Mouse (Mus musculus): ENCODE results near the gene Asic5. TPM values are rescaled to one million over a fixed set of nuclear protein-coding genes. Genes with fewer than 3 reads are reported as not detected.

Gene Asic5
- polyA plus RNA-seq, 1 experiment = not detected

DNA sequence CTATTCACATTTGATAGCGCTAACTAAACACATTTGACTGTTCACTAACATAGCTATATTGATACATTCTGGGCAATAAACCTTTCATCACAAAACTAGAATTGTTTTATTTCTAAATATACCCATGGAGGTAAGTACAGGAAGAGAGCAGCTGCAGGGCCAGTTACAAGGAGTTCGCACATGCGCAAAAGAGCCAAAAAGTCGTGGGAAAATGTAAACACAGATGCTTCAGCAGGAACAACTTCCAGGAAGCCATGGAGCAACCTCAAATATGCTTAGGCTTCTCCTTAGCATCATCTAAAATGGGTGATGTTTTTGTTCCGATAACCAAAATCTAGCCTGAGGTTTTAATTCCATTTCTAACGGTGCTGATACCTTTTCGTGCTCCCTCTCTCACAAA, 66.6 kb downstream of the Asic5 start:
- H3K4me2 ChIP-seq (ENCODE audit: low read depth) = peak overlapping the region; percentile 50
- H3K79me2 ChIP-seq (ENCODE audit: control insufficient read depth, insufficient read depth) = no peaks in the 10 kb centered on the region
- H3ac ChIP-seq (ENCODE audit: control insufficient read depth, insufficient read length) = no peak overlapping the region
- no peaks in the 10 kb centered on the region for H3K36me3 ChIP-seq (ENCODE audit: control insufficient read depth, insufficient read depth)
- no peak for TF ChIP-seq REST (IDR thresholded peaks at IDR 0.05; ENCODE audit: insufficient read depth, insufficient read length)
- TF ChIP-seq SRF (IDR thresholded peaks at IDR 0.05; ENCODE audit: control insufficient read depth, insufficient read length, low read depth) = no peak
- TF ChIP-seq POLR2A (IDR thresholded peaks at IDR 0.05; ENCODE audit: insufficient read length, low read depth) = no peak
- peaks cover 11% of the 10 kb centered on the region for H3K27me3 ChIP-seq (ENCODE audit: control insufficient read depth, insufficient read depth, insufficient read length)
- H3K4me3 ChIP-seq = no peak overlapping the region

DNA sequence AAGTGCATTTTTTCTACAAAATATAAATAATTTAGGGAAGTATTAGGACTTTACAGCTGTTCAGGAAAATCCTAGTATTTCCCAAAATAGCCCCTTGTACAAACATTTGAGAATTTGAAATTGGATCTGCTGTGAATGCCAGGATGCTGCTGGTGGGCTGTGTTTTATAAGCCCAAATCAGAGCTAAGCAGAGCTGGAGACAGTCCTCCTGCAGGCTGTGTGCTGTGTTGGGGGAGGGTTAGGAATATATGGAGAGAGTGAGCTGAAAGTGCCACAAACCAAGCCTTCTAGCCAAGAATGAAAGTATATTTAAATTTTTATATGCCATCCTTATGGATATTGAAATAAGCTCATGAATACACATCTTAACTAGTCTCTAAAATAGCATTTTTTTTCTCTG, 69.4 kb downstream of the Asic5 start:
- Histone ChIP-seq H3K27me3 (ENCODE audit: control insufficient read depth, insufficient read depth, insufficient read length) (peaks cover 3% of the 10 kb centered on the region), H3K4me3 (no peak overlapping the region), H3K36me3 (ENCODE audit: control insufficient read depth, insufficient read depth) (no peaks in the 10 kb centered on the region), H3ac (ENCODE audit: control insufficient read depth, insufficient read length) (no peak overlapping the region), H3K4me2 (ENCODE audit: low read depth) (no peak overlapping the region), H3K79me2 (ENCODE audit: control insufficient read depth, insufficient read depth) (no peaks in the 10 kb centered on the region)
- no peak for TF ChIP-seq TCF3 (IDR thresholded peaks at IDR 0.05; ENCODE audit: insufficient read length, low read depth)
- TF ChIP-seq CEBPB (IDR thresholded peaks at IDR 0.05; ENCODE audit: insufficient read depth, poor library complexity, severe bottlenecking) = no peak
- TF ChIP-seq POLR2AphosphoS2 (IDR thresholded peaks at IDR 0.05; ENCODE audit: insufficient read length, low read depth) = no peak
- TF ChIP-seq REST (IDR thresholded peaks at IDR 0.05; ENCODE audit: insufficient read depth, insufficient read length) = no peak
- TF ChIP-seq MAX (IDR thresholded peaks at IDR 0.05; ENCODE audit: low read depth) = no peak
- no peak for TF ChIP-seq USF1 (IDR thresholded peaks at IDR 0.05; ENCODE audit: low read depth)
- no peak for TF ChIP-seq TCF12 (IDR thresholded peaks at IDR 0.05; ENCODE audit: insufficient read depth, poor library complexity, severe bottlenecking)

DNA sequence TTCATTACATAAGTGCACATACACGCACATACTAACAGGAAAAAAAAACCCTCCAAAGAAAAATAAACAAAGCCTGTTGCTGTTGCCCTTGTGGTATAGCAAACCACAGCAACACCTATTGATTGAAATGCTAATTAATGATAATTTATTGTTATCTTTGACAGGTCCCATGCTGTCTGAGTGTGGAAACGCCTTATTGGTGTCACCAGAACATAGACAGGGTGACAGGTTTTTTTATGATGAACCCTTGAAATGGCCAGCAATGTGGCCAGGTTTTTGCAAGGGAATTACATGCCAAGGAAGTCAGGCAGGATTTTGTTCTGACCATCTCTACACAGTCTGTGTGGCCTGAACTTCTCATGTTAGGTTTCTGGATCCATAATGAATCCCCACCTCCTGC, 69.9 kb downstream of the Asic5 start:
- Histone ChIP-seq H3K4me2 (ENCODE audit: low read depth) (no peak overlapping the region), H3ac (ENCODE audit: control insufficient read depth, insufficient read length) (no peak overlapping the region), H3K36me3 (ENCODE audit: control insufficient read depth, insufficient read depth) (no peaks in the 10 kb centered on the region), H3K4me3 (no peak overlapping the region), H3K79me2 (ENCODE audit: control insufficient read depth, insufficient read depth) (no peaks in the 10 kb centered on the region), H3K27me3 (ENCODE audit: control insufficient read depth, insufficient read depth, insufficient read length) (no peaks in the 10 kb centered on the region)
- no peak for TF ChIP-seq E2F4 (IDR thresholded peaks at IDR 0.05; ENCODE audit: insufficient read depth)
- no peak for TF ChIP-seq TCF3 (IDR thresholded peaks at IDR 0.05; ENCODE audit: insufficient read length, low read depth)
- TF ChIP-seq CEBPB (IDR thresholded peaks at IDR 0.05; ENCODE audit: insufficient read depth, poor library complexity, severe bottlenecking) = no peak
- no peak for TF ChIP-seq REST (IDR thresholded peaks at IDR 0.05; ENCODE audit: insufficient read depth, insufficient read length)
- no peak for TF ChIP-seq MYOG (IDR thresholded peaks at IDR 0.05; ENCODE audit: control insufficient read depth in 1 of 3, insufficient read depth in 1 of 3, insufficient read length in 2 of 3, low read depth in 2 of 3)
- no peak for TF ChIP-seq POLR2A (IDR thresholded peaks at IDR 0.05; ENCODE audit: insufficient read length, low read depth)
- no peak for TF ChIP-seq MYOD1 (IDR thresholded peaks at IDR 0.05; ENCODE audit: control insufficient read depth in 1 of 3, insufficient read length in 2 of 3, low read depth in 2 of 3)
- no peak for TF ChIP-seq POLR2AphosphoS2 (IDR thresholded peaks at IDR 0.05; ENCODE audit: insufficient read length, low read depth)
- TF ChIP-seq USF1 (IDR thresholded peaks at IDR 0.05; ENCODE audit: low read depth) = no peak
- TF ChIP-seq MAX (IDR thresholded peaks at IDR 0.05; ENCODE audit: low read depth) = no peak
- no peak for TF ChIP-seq TCF12 (IDR thresholded peaks at IDR 0.05; ENCODE audit: insufficient read depth, poor library complexity, severe bottlenecking)
- TF ChIP-seq SRF (IDR thresholded peaks at IDR 0.05; ENCODE audit: control insufficient read depth, insufficient read length, low read depth) = no peak

DNA sequence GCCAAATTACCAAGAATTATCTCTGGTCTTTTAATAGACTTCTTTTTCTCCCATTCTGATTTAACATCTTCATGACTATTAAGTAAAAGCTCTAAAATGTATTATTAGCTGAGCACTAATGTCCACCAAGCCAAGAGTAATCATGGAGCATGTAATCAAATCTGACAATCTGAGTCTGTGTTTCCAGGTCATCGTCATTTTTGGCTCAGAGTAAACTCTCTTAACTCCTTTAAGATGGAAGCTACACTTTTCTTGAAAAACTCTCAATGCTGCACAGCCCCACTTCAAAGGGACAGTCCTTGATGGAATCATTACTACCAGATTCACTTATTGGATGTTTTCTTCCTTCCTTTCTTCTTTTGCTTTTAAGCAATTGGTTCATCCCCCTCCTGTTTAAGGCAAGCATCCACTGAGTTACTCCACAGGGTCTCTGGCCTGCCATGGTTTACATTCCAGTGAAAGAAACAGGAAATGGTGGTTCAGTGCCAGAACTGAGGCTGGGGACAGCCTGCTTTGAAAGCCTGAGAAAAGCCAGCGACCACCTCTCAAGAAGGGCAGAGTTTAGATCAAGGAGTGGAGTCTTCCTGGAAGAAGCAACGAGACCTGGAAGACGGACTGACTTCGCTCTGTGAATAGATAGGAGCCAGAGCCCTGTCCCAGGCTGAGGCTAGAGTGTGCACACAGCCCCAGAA, 72.3 kb downstream of the Asic5 start:
- H3K27me3 ChIP-seq (ENCODE audit: control insufficient read depth, insufficient read depth, insufficient read length) = no peaks in the 10 kb centered on the region
- no peaks in the 10 kb centered on the region for H3K79me2 ChIP-seq (ENCODE audit: control insufficient read depth, insufficient read depth)
- H3ac ChIP-seq (ENCODE audit: control insufficient read depth, insufficient read length) = no peak overlapping the region
- no peak overlapping the region for H3K4me2 ChIP-seq (ENCODE audit: low read depth)
- TF ChIP-seq TCF12 (IDR thresholded peaks at IDR 0.05; ENCODE audit: insufficient read depth, poor library complexity, severe bottlenecking) (no peak), MYOG (IDR thresholded peaks at IDR 0.05; ENCODE audit: control insufficient read depth in 1 of 3, insufficient read depth in 1 of 3, insufficient read length in 2 of 3, low read depth in 2 of 3) (no peak), MYOD1 (IDR thresholded peaks at IDR 0.05; ENCODE audit: control insufficient read depth in 1 of 3, insufficient read length in 2 of 3, low read depth in 2 of 3) (no peak)
- H3K4me3 ChIP-seq = no peak overlapping the region
- no peaks in the 10 kb centered on the region for H3K36me3 ChIP-seq (ENCODE audit: control insufficient read depth, insufficient read depth)

DNA sequence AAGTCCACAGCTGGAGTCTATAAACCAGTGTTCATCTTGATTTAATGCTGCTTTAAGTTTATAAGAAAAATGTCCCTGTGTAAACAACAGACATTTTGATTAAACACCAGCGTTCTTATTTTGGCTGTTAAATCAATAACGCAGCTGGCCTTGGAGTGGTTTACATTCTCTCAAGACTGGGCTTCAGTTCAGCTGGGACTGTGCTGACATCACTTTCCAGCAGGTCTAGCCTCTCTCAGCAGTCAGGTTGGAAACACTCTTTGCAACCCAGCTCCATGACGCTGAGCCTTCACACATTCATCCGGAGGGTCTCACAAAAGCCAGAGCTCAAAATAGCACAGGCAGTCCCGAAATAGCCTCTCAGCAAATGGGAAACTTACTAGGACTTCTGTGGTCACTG, 75.1 kb downstream of the Asic5 start:
- H3K4me3 ChIP-seq = no peak overlapping the region
- no peak overlapping the region for H3K4me2 ChIP-seq (ENCODE audit: low read depth)
- H3K36me3 ChIP-seq (ENCODE audit: control insufficient read depth, insufficient read depth) = no peaks in the 10 kb centered on the region
- TF ChIP-seq TCF12 (IDR thresholded peaks at IDR 0.05; ENCODE audit: insufficient read depth, poor library complexity, severe bottlenecking) (no peak), POLR2A (IDR thresholded peaks at IDR 0.05; ENCODE audit: insufficient read length, low read depth) (no peak), MYOD1 (IDR thresholded peaks at IDR 0.05; ENCODE audit: control insufficient read depth in 1 of 3, insufficient read length in 2 of 3, low read depth in 2 of 3) (no peak), MAX (IDR thresholded peaks at IDR 0.05; ENCODE audit: low read depth) (no peak), REST (IDR thresholded peaks at IDR 0.05; ENCODE audit: insufficient read depth, insufficient read length) (no peak), MYOG (IDR thresholded peaks at IDR 0.05; ENCODE audit: control insufficient read depth in 1 of 3, insufficient read depth in 1 of 3, insufficient read length in 2 of 3, low read depth in 2 of 3) (no peak), TCF3 (IDR thresholded peaks at IDR 0.05; ENCODE audit: insufficient read length, low read depth) (no peak), E2F4 (IDR thresholded peaks at IDR 0.05; ENCODE audit: insufficient read depth) (no peak), SRF (IDR thresholded peaks at IDR 0.05; ENCODE audit: control insufficient read depth, insufficient read length, low read depth) (no peak), POLR2AphosphoS2 (IDR thresholded peaks at IDR 0.05; ENCODE audit: insufficient read length, low read depth) (no peak), CEBPB (IDR thresholded peaks at IDR 0.05; ENCODE audit: insufficient read depth, poor library complexity, severe bottlenecking) (no peak), USF1 (IDR thresholded peaks at IDR 0.05; ENCODE audit: low read depth) (no peak)
- H3ac ChIP-seq (ENCODE audit: control insufficient read depth, insufficient read length) = no peak overlapping the region
- no peaks in the 10 kb centered on the region for H3K79me2 ChIP-seq (ENCODE audit: control insufficient read depth, insufficient read depth)
- H3K27me3 ChIP-seq (ENCODE audit: control insufficient read depth, insufficient read depth, insufficient read length) = no peaks in the 10 kb centered on the region
